Mouse (Mus musculus) ES-Bruce4 (cell line): ENCODE data around the gene Trpt1. TPM values are rescaled to one million over a fixed set of nuclear protein-coding genes. Genes with fewer than 3 reads are reported as not detected.

Experiments used
- H3K27ac ChIP-seq: 2 replicates; pipeline ENCODE4 v1.5.1; 2012; ENCODE audit warnings: low read length, inconsistent platforms; ENCODE audit not compliant: insufficient read depth
- H3K27me3 ChIP-seq: 2 replicates; pipeline ENCODE4 v1.6.1; 2012; ENCODE audit warnings: mild to moderate bottlenecking, low read length, inconsistent platforms; ENCODE audit not compliant: control insufficient read depth, poor library complexity, insufficient read depth, severe bottlenecking
- H3K36me3 ChIP-seq: 2 replicates; pipeline ENCODE4 v1.6.1; 2012; ENCODE audit warnings: inconsistent platforms, mild to moderate bottlenecking, low read length, moderate library complexity; ENCODE audit not compliant: control insufficient read depth, poor library complexity, insufficient read depth, severe bottlenecking
- H3K4me1 ChIP-seq: one replicate; pipeline ENCODE4 v1.8.1; 2011; ENCODE audit warnings: low read length; ENCODE audit not compliant: control insufficient read depth, insufficient read depth
- H3K4me3 ChIP-seq: 2 replicates; pipeline ENCODE4 v1.5.1; 2011; ENCODE audit warnings: low read depth, mild to moderate bottlenecking, low read length
- H3K9ac ChIP-seq: 2 replicates; pipeline ENCODE4 v1.6.1; 2012; ENCODE audit warnings: low read depth, mild to moderate bottlenecking, inconsistent platforms; ENCODE audit not compliant: poor library complexity, severe bottlenecking
- H3K9me3 ChIP-seq: replicated peaks from 2 replicates; pipeline ENCODE4 v1.6.1; 2012; ENCODE audit warnings: mild to moderate bottlenecking, low read length, inconsistent platforms; ENCODE audit not compliant: control insufficient read depth, poor library complexity, insufficient read depth, severe bottlenecking
- CTCF ChIP-seq: IDR thresholded peaks from one replicate; pipeline ENCODE4 v1.8.1; 2011; ENCODE audit warnings: low read depth, low read length
- EP300 ChIP-seq: IDR thresholded peaks from 2 replicates; pipeline ENCODE4 v1.6.1; 2011; ENCODE audit warnings: low read depth, low read length; ENCODE audit not compliant: insufficient read depth
- POLR2A ChIP-seq: IDR thresholded peaks from one replicate; pipeline ENCODE4 v1.8.1; 2011; ENCODE audit warnings: low read length; ENCODE audit not compliant: insufficient read depth
- polyA plus RNA-seq: library from polyadenylated mRNA; stranded (reverse); fragments of >200 nt; gene quantifications from 2 replicates; pipeline ENCODE4 v1.2.4, GENCODE M21; 2011; ENCODE audit warnings: low read depth; ENCODE audit not compliant: missing spikeins, insufficient read depth, insufficient read length

Gene Trpt1
- polyA plus RNA-seq, 1 experiment: 7.3 TPM

DNA sequence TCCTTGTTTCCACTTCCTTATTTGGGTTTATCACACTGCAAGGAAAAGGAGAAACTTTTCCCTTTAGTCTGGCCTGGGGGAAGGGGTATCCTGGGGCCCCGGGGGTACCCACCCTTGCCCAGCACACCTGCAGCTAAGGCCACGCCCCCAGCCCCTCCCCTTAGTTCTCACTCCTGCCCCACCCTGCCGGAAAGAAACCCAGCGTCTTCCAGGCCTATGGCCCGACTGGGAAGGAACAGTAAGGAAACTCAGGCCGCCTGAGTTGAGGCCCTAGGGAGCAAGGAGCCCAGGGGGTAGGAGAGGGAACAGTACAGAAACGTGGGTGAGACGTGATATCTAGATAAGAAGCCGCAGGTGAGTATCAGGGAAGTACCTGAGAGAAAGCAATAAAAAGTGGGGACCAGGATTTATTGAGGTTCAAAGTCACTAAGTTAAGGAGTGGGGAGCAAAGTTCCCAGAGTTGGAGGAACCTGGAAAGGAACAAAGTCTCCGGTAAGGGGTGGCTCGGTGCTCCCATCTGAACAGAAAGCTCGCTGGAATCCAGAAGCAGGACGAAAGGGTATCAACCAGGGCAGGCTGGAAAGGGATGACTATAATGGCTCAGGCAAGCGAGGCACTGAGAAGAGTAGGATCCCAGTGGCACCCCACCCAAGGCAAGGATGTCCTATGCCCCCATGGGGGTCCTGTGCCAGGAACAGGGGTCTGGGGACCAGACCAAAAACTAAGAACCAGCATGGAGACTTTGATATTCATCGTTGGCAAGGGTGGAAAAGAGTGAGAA lies 27.2 kb upstream of the Trpt1 start:
- peak overlapping the region; percentile 96 for H3K4me3 ChIP-seq
- H3K4me1 ChIP-seq: peaks cover 12% of the 10 kb centered on the region
- no peak overlapping the region for H3K27ac ChIP-seq
- no peaks in the 10 kb centered on the region for H3K9me3 ChIP-seq
- TF ChIP-seq EP300: no peak
- TF ChIP-seq POLR2A: no peak
- no peak for TF ChIP-seq CTCF
- no peaks in the 10 kb centered on the region for H3K27me3 ChIP-seq
- peaks cover 6% of the 10 kb centered on the region for H3K36me3 ChIP-seq
- H3K9ac ChIP-seq: peak overlapping the region; percentile 66

DNA sequence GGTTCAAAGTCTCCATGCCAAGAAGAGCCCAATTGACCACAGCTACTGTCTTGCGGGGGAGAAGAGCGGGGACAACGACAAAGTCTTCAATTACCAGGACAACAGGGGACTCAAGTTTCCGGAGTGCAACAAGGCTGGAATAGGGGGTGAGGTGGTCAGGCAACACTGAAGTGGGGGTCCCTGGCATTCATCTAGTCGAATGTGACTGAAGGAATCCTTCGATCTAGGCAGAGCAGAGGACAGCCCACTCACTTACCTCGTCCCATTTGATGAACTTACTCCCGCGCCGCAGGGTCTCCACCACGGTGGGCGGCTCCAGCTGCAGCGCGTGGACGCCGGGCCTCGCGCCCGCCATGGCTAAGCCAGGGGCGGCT lies 26.7 kb upstream of the Trpt1 start:
- Histone ChIP-seq H3K27me3 (no peaks in the 10 kb centered on the region), H3K4me1 (peaks cover 12% of the 10 kb centered on the region), H3K27ac (no peak overlapping the region), H3K36me3 (peaks cover 6% of the 10 kb centered on the region), H3K9ac (peak overlapping the region; percentile 66), H3K9me3 (no peaks in the 10 kb centered on the region), H3K4me3 (peak overlapping the region; percentile 96)
- no peak for TF ChIP-seq EP300
- no peak for TF ChIP-seq CTCF
- no peak for TF ChIP-seq POLR2A

- Histone ChIP-seq H3K36me3 (peaks cover 6% of the 10 kb centered on the region), H3K4me1 (peaks cover 12% of the 10 kb centered on the region), H3K27me3 (no peaks in the 10 kb centered on the region)
Measured at GRCm38 (mm10) chr19:6969665-6970381, 26.1 kb upstream of the Trpt1 start.

GRCm38 (mm10) chr19:6970460-6971085 lies 25.4 kb upstream of the Trpt1 start:
- H3K4me1 ChIP-seq: peaks cover 12% of the 10 kb centered on the region
- peak overlapping the region; percentile 44 for H3K27ac ChIP-seq
- H3K27me3 ChIP-seq: no peaks in the 10 kb centered on the region
- H3K9ac ChIP-seq: peak overlapping the region; percentile 66
- no peaks in the 10 kb centered on the region for H3K9me3 ChIP-seq
- no peak for TF ChIP-seq CTCF
- no peak for TF ChIP-seq POLR2A
- TF ChIP-seq EP300: no peak
- 0 out of 2 replicates have a peak overlapping the region, but pooled peaks have one; percentile 49 for H3K4me3 ChIP-seq
- peaks cover 6% of the 10 kb centered on the region for H3K36me3 ChIP-seq

More at GRCm38 (mm10) chr19:6969665-6970381, 26.1 kb upstream of the Trpt1 start:
- peak overlapping the region; percentile 66 for H3K9ac ChIP-seq
- TF ChIP-seq CTCF (peak; percentile 58), POLR2A (no peak), EP300 (0 out of 2 replicates have a peak, but pooled peaks have one; percentile 33)
- peak overlapping the region; percentile 96 for H3K4me3 ChIP-seq
- H3K27ac ChIP-seq: peak overlapping the region; percentile 44
- no peaks in the 10 kb centered on the region for H3K9me3 ChIP-seq

DNA sequence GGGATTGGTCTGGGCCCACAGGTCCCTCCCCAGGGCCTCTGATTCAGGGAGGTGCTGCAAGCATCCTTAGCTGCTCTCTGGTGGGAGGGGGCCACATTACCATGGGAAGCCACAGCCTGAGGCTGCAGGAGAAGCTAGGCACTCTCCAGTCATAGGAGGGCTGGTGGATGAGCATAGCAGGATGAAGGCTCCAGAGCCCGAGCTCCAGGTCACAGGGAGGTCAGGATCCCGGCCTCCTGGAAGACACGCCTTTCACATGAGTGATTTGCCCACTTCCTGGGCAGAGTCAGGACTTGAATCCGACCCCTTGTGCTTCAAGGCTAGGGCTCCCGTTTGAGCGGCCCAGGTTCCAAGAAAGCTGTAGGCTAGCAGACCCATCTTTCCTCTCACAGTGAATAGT lies 24.3 kb upstream of the Trpt1 start:
- H3K36me3 ChIP-seq: no peaks in the 10 kb centered on the region; the same call in 1 of the 2 replicates
- peak overlapping the region; percentile 42 for H3K27ac ChIP-seq
- H3K4me1 ChIP-seq: peaks cover 12% of the 10 kb centered on the region

More for the DNA sequence above, 24.3 kb upstream of the Trpt1 start:
- TF ChIP-seq POLR2A (no peak), CTCF (no peak), EP300 (no peak)
- H3K4me3 ChIP-seq: no peak overlapping the region
- H3K9ac ChIP-seq: no peak overlapping the region
- no peaks in the 10 kb centered on the region for H3K27me3 ChIP-seq
- no peaks in the 10 kb centered on the region for H3K9me3 ChIP-seq
